In genomic region chr7:133759611-133760353, GRCm38 (mm10) we compare ENCODE assay signal across 8 mouse cellular contexts. TPM values are rescaled to one million over a fixed set of nuclear protein-coding genes. Genes with fewer than 3 reads are reported as not detected.
DNase-seq lines count a peak whose midpoint lies in the region; ATAC-seq lines count a peak whose summit lies in the region.

No protein-coding gene starts in this region.

- H3K9me3 ChIP-seq in forebrain, embryonic 15.5 days, result no peaks in the 10 kb centered on the region
- H3K9me3 ChIP-seq in limb, embryonic 11.5 days (ENCODE audit: control insufficient read depth, low read length), result no peaks in the 10 kb centered on the region

- H3K4me3 ChIP-seq in forebrain, embryonic 15.5 days, result peak overlapping the region; percentile 28
- H3K4me3 ChIP-seq in limb, embryonic 11.5 days (ENCODE audit: low read depth, low read length), result no peak overlapping the region

- H3K27ac ChIP-seq in forebrain, embryonic 15.5 days (replicated peaks), result peak overlapping the region; percentile 75
- no peak overlapping the region for H3K27ac ChIP-seq in limb, embryonic 11.5 days (replicated peaks; ENCODE audit: low read depth, low read length)

- 3% methylated on average over 27 of the region's 27 CpGs for WGBS in forebrain, embryonic 15.5 days
- 7% methylated on average over 27 of the region's 27 CpGs for WGBS in limb, embryonic 11.5 days

- H3K4me2 ChIP-seq in forebrain, embryonic 15.5 days (replicated peaks), result peak overlapping the region; percentile 39
- peak overlapping the region; percentile 35 for H3K4me2 ChIP-seq in limb, embryonic 11.5 days (ENCODE audit: low read depth, severe bottlenecking)

- no peaks in the 10 kb centered on the region for H3K27me3 ChIP-seq in forebrain, embryonic 15.5 days
- no peaks in the 10 kb centered on the region for H3K27me3 ChIP-seq in limb, embryonic 11.5 days (ENCODE audit: control insufficient read depth, insufficient read depth, low read length)

- H3K36me3 ChIP-seq in forebrain, embryonic 15.5 days, result no peaks in the 10 kb centered on the region
- no peaks in the 10 kb centered on the region for H3K36me3 ChIP-seq in limb, embryonic 11.5 days (ENCODE audit: control insufficient read depth, insufficient read depth, low read length)

- ATAC-seq in forebrain, embryonic 15.5 days (replicated peaks), result peak; percentile 93
- ATAC-seq in limb, embryonic 11.5 days (ENCODE audit: insufficient number of reproducible peaks, low FRiP score, low TSS enrichment, low read depth), result peak; percentile 47; the same call in 1 of the 2 replicates

- H3K9ac ChIP-seq in forebrain, embryonic 15.5 days (replicated peaks), result peak overlapping the region; percentile 35
- H3K9ac ChIP-seq in limb, embryonic 11.5 days (ENCODE audit: low read length), result peak overlapping the region; percentile 23

- H3K4me1 ChIP-seq in forebrain, embryonic 15.5 days, result peaks cover 31% of the 10 kb centered on the region
- H3K4me1 ChIP-seq in limb, embryonic 11.5 days (ENCODE audit: control insufficient read depth, insufficient read depth, low read length), result 0 out of 2 replicates have a peak, but pooled peaks cover 3% of the 10 kb centered on the region

- DNase-seq in right cerebral cortex, adult 18-20 months, result peak; percentile 42
- no peak for DNase-seq in right cerebral cortex, postnatal 14 days
- DNase-seq in limb, embryonic 11.5 days (ENCODE audit: low spot score), result peak; percentile 65
- peak; percentile 70 for DNase-seq in retina, postnatal 7 days (ENCODE audit: low read depth, low spot score)
- no peak for DNase-seq in lung, postnatal 14 days
- DNase-seq in cerebellum, postnatal 36 days, result no peak
- DNase-seq in gastrocnemius, postnatal 10 days, result no peak

RNA-seq across cellular contexts. Expression of gene Fank1, which starts 16.9 kb away (rescaled TPM):
- 4.0 TPM in 2 replicates for polyA plus RNA-seq in forebrain, embryonic 15.5 days (2015; fragmentation: Nextera tagmentation; extraction: Ambion mirVana)
- polyA plus RNA-seq in limb, embryonic 11.5 days (2014; fragmentation: Nextera tagmentation; extraction: Ambion mirVana), result 0.32 and 0.37 TPM in 2 replicates
- total RNA-seq in gastrocnemius, postnatal 10 days (2021), result under 1 TPM in 1 of 2 experiments, not detected in 1; 0.38 TPM

RNA-seq across cellular contexts. Expression of gene Dhx32, which starts 22.7 kb away (rescaled TPM):
- polyA plus RNA-seq in forebrain, embryonic 15.5 days (2015; fragmentation: Nextera tagmentation; extraction: Ambion mirVana), result 50.3 and 53.0 TPM in 2 replicates
- polyA plus RNA-seq in limb, embryonic 11.5 days (2014; fragmentation: Nextera tagmentation; extraction: Ambion mirVana), result 19.0 and 20.5 TPM in 2 replicates
- total RNA-seq in gastrocnemius, postnatal 10 days (2021), result 10 to 100 TPM; 35.0 to 39.0 TPM

RNA-seq across cellular contexts. Expression of gene Uros, which starts 49.9 kb away (rescaled TPM):
- polyA plus RNA-seq in forebrain, embryonic 15.5 days (2015; fragmentation: Nextera tagmentation; extraction: Ambion mirVana), result 52.9 and 55.3 TPM in 2 replicates
- polyA plus RNA-seq in limb, embryonic 11.5 days (2014; fragmentation: Nextera tagmentation; extraction: Ambion mirVana), result 35.2 and 35.9 TPM in 2 replicates
- total RNA-seq in gastrocnemius, postnatal 10 days (2021), result 10 to 100 TPM; 15.0 to 16.0 TPM

RNA-seq across cellular contexts. Expression of gene Bccip, which starts 50.6 kb away (rescaled TPM):
- 115 and 117 TPM in 2 replicates for polyA plus RNA-seq in forebrain, embryonic 15.5 days (2015; fragmentation: Nextera tagmentation; extraction: Ambion mirVana)
- polyA plus RNA-seq in limb, embryonic 11.5 days (2014; fragmentation: Nextera tagmentation; extraction: Ambion mirVana), result 237 and 240 TPM in 2 replicates
- 10 to 100 TPM; 54.8 to 57.8 TPM for total RNA-seq in gastrocnemius, postnatal 10 days (2021)

Comparison
In these comparisons a context has a peak if more than half of its experiments do, and no peak if none do; other contexts are left out.
1. DNase-seq: peak in right cerebral cortex, adult 18-20 months (single experiment), limb, embryonic 11.5 days (single experiment) and retina, postnatal 7 days (single experiment); none in right cerebral cortex, postnatal 14 days (single experiment), lung, postnatal 14 days (single experiment), cerebellum, postnatal 36 days (0 of 2) and gastrocnemius, postnatal 10 days (single experiment).